Mouse (Mus musculus) lung, postnatal 10 days (tissue): ENCODE data around the gene Ppm1h.

Experiments used
- DNase-seq: peaks from one replicate; pipeline ENCODE4 v3.0.0; 2021

Gene Ppm1h

DNA sequence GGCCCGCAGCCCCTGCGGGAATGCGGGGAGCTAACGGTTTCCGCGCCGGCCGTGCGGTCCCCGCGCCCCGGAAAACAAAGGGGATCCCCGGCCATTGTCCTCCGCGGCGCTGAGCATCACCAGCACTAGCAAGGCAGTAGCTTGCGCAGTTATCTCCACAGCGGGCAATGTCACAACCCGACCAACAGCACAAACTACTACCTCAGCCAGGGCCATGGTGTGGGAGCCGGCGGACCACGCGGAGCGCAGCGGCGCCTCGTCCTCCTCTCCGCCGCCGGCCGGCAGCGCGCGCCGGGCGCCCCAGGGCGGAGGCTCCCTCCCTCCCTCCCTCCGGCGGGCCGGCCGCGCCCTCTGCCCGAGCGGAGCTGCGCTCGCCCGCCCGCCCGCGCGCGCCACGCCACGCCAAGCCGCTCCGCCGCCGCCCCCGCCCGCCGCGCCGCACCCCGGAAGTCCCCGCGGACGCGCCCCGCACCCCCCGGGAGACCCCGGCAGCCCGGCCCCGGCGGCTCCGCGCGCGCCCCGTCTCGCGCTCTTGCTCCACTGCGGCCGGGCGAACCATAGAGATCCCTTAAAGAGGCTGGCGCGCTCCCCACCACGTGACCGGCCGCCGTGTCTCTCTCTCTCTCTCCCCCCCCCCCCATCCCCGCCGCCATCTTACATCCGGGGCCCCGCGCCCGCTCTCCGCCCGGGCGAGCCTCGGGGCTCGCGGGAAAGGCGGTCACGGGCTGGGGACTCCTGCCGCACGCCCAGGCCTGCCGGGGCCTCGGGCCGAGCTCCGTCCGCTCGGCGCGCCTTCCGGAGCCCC is 307.2 kb downstream of the Ppm1h start:
- peak; percentile 88 for DNase-seq

DNA sequence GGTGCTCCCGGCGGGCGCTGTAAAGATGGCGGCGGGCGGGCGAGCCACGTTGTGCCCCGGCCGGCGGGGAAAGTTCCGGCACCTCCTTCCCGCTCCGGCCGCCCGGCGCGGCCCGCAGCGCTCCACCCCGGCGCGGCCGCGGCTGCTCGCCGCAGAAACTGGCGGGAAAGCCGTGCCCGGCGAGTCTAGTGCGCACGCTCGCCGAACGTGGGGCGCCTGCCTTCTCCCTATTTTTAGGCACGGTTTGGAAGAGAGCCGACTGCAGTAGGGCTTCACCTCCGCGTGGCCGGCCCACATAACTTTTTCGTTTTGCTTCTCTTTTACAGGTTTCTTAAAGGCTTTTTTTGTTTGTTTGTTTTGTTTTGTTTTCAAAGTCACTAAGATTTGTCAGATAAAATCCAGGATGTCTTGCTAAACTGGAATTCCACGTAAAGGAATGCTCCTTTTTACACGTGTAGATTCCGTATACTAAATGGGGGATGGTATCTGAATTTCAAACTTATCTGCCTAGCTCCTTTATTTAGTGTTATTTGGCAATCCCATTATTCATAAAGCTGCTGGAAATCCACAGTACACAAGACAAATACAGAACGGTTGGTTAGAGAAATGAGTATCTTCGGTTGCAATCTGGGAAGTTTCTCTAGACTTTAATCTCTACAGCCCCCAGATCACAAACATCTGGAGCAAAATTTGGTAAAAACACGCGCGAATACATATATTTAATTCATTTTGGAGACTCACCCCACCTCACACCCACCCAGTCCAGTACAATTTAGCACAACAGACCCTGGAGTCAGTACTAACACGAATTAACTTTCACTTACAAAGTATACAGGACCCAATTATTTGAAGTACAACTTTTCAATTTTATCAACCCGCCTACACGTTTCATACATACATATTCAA is 308.0 kb downstream of the Ppm1h start:
- peak; percentile 78 for DNase-seq

DNA sequence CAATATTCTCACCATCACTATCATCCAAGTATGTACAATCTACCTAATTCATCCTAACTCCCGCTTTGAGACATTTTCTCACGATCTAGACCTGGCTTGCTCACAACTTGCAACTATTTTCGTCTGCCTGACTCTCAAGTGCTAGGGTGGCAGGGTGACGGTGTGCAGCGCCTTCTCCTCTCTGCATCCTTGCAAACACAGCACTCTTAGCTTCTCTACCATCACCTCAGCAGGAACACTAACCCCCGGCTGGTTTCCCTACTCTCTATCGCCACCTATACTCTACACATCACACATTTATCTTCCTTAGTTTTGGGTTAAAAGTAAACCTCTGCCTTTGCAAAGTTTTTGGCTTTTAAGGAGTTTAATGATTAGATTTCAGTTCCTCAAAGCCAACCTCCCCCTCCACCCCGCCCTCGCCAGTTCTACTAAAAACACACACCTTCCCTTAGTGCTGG is 309.1 kb downstream of the Ppm1h start:
- peak; percentile 63 for DNase-seq

DNA sequence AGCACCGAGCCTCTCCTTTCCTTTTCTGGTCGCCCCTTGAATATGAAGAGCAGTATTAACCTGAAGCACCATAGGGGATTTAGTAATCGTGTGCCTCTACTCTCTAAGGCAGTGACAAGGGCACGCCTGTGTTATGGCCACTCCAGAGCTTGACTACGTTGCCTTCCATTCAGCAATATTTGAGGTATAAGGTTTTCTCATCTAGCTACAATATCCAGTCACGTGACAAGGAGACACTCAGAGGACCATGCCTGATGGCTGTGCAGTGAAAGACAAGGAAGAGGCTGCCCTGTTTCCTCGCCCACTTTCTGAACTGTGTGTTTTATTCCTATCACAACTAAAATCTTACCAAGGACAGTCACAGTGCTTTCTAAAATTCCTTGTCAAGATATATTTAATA is 309.8 kb downstream of the Ppm1h start:
- no peak for DNase-seq

DNA sequence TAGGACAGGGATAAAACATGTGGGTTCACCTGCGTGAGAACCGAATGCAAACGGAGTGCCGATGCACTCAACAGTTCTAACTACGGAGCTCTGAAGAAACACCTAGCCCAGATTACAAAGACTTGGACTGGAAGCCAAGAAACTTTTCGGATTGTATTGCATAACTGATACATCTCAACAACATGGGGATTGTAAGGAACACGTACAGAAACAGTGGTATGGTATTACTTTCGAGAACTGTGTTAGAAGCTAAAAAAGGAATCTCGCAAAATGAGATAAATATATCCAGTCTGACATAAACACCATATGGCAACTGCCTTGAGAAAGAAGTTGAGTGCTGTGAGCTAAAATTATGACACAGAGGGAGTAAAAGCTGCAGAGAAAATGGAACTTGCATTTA is 311.4 kb downstream of the Ppm1h start:
- DNase-seq, result no peak

DNA sequence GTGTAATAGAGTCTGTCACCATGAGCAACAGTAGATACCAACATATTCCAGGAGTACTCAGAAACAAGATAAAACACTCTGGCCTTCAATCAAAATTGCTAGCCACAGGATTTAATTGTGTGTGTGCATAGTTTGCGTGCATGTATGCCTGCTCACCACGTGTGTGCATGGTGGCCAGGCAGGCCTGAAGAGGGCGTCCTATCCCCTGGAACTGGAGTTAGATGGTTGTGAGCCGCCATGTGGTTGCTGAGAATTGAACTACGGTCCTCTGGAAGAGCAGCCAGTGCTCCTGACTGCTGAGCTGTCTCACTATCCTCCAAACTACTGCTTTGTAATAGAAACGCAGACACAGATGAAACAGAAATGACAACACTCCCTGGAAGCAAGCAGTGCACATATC is 312.0 kb downstream of the Ppm1h start:
- DNase-seq, result no peak

DNA sequence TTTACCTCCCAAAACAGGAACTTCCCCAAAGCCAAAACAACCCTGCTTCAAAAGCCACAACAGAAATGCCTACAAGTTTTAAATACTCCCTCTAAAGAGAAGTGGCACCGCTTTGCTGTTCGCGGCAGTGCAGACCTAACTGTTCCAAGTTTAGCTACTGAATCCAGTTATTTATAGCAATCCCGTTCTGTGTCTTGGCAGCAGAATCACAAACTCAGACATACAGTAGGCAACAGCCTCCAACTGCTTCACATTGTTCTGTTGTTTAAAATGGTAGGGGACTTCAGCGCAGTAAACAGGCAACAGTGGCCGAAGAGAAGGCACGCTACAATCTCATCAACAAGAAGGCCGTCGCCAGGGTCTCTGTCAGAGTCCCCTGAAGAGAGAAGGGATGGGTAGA is 312.5 kb downstream of the Ppm1h start:
- DNase-seq, result peak; percentile 47

DNA sequence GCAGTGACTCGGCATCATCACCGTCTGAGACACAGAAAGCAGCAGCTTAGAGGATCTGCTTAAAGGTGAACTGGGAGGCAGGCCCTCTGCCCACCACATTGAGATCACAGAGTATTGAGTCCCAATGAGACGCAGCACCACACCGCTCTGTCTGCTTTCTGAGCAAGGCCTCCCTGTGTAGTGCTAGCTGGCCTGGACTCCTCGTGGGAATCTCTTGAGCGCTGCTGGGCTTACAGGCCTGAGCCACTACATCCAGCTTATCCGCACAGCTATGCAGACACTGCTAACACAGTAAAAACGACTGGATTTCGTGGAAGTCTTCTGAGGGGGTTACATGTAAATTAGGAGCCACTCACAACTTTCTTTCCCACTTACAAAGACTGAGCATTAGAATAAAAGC is 313.1 kb downstream of the Ppm1h start:
- no peak for DNase-seq

DNA sequence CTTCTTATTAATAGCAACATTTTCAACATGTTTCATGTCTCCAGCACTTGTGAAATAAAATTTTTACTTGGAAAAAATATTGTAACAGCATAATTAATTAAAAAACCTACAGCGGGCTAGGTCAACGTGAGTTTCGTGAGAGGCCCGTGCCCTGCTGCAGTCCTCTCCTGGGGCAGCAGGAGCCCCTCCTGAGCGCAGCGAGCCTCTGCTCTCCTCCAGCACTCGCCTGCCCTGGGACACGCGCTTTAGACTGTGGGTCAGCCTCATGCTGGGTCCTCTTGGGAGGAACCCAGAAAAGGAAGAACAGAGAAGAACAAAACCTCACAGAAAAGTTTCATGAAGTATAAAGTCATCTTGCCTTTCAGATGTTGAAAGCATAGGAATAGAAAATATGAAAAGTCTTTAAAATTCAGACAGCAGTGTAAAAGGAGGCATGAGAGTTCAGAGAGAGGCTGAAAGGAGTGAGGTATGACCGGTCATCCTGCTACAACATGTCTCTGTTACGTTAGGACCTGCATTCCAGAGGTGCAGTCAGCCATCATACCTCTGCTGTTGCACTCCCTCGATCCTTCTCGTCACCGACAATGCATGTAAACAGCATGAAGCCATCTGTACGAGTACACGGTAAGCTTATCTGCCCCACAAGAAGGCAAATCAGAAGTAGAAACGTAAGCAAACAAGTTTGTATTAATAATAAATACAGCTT is 316.0 kb downstream of the Ppm1h start:
- no peak for DNase-seq
